Mouse (Mus musculus) neural tube, embryonic 13.5 days (tissue): ENCODE data around the gene Dpm3. TPM values are rescaled to one million over a fixed set of nuclear protein-coding genes. Genes with fewer than 3 reads are reported as not detected.

Experiments used
- ATAC-seq: fragments of 200-750 bp; cut with Nextera tagmentation; 2 replicates; pipeline ENCODE4 v1.8.0; 2017; ENCODE audit warnings: low read depth, mild to moderate bottlenecking, moderate TSS enrichment, moderate library complexity
- H3K27ac ChIP-seq: fragments of 300-500 bp; sonication (generic); replicated peaks from 2 replicates; pipeline ENCODE4 v1.5.1; 2015; ENCODE audit warnings: moderate library complexity, mild to moderate bottlenecking, inconsistent platforms
- H3K27me3 ChIP-seq: fragments of 300-500 bp; sonication (generic); 2 replicates; pipeline ENCODE4 v1.6.1; 2015; ENCODE audit warnings: mild to moderate bottlenecking, inconsistent platforms
- H3K36me3 ChIP-seq: fragments of 300-500 bp; sonication (generic); 2 replicates; pipeline ENCODE4 v1.6.1; 2015; ENCODE audit warnings: mild to moderate bottlenecking, inconsistent platforms
- H3K4me1 ChIP-seq: fragments of 300-500 bp; sonication (generic); replicated peaks from 2 replicates; pipeline ENCODE4 v1.6.1; 2015; ENCODE audit warnings: inconsistent platforms
- H3K4me2 ChIP-seq: fragments of 300-500 bp; sonication (generic); 2 replicates; pipeline ENCODE4 v1.6.1; 2015; ENCODE audit warnings: inconsistent platforms, mild to moderate bottlenecking, moderate library complexity
- H3K4me3 ChIP-seq: fragments of 300-500 bp; sonication (generic); 2 replicates; pipeline ENCODE4 v1.5.1; 2015; ENCODE audit warnings: mild to moderate bottlenecking, inconsistent platforms
- H3K9ac ChIP-seq: fragments of 300-500 bp; sonication (generic); 2 replicates; pipeline ENCODE4 v1.6.1; 2015; ENCODE audit warnings: moderate library complexity, mild to moderate bottlenecking, inconsistent platforms
- H3K9me3 ChIP-seq: fragments of 300-500 bp; sonication (generic); 2 replicates; pipeline ENCODE4 v1.6.1; 2016; ENCODE audit warnings: inconsistent platforms
- WGBS: fragments of 180-500 bp; shearing (Covaris S2); methylation state at CpG from one replicate; pipeline ENCODE4 v1.1.7; 2015; 5-methylcytosine and 5-hydroxymethylcytosine counted together
- polyA plus RNA-seq: library from polyadenylated mRNA; unstranded; fragments of >200 nt; fragmentation: Nextera tagmentation; extraction: Ambion mirVana; gene quantifications from 2 replicates; pipeline ENCODE4 v1.2.1, GENCODE M21; 2015

Dpm3 gene
- polyA plus RNA-seq, 1 experiment from 2014 or later, result 81.4 TPM

GRCm38 (mm10) chr3:89277281-89278021 lies 18.3 kb downstream of the Dpm3 start:
- 61% methylated on average over 14 of the region's 14 CpGs for WGBS
- Histone ChIP-seq H3K4me1 (peaks cover 54% of the 10 kb centered on the region), H3K4me2 (peak overlapping the region; percentile 94), H3K27ac (peak overlapping the region; percentile 54; the same call in 1 of the 2 replicates), H3K36me3 (no peaks in the 10 kb centered on the region), H3K27me3 (peaks cover 48% of the 10 kb centered on the region), H3K9me3 (no peaks in the 10 kb centered on the region), H3K4me3 (peak overlapping the region; percentile 49), H3K9ac (peak overlapping the region; percentile 72)
- ATAC-seq, result no peak

GRCm38 (mm10) chr3:89278107-89278506 lies 18.9 kb downstream of the Dpm3 start:
- H3K4me3 ChIP-seq, result peak overlapping the region; percentile 49
- peaks cover 48% of the 10 kb centered on the region for H3K27me3 ChIP-seq
- H3K4me1 ChIP-seq, result peaks cover 54% of the 10 kb centered on the region
- no peak for ATAC-seq
- no peaks in the 10 kb centered on the region for H3K36me3 ChIP-seq
- WGBS, result 53% methylated on average over 7 of the region's 7 CpGs
- peak overlapping the region; percentile 72 for H3K9ac ChIP-seq
- H3K4me2 ChIP-seq, result peak overlapping the region; percentile 94
- H3K9me3 ChIP-seq, result no peaks in the 10 kb centered on the region
- peak overlapping the region; percentile 68; the same call in 1 of the 2 replicates for H3K27ac ChIP-seq

GRCm38 (mm10) chr3:89278643-89279042 lies 19.5 kb downstream of the Dpm3 start:
- 10% methylated on average over 8 of the region's 8 CpGs for WGBS
- no peak for ATAC-seq
- Histone ChIP-seq H3K9ac (peak overlapping the region; percentile 72), H3K4me1 (peaks cover 54% of the 10 kb centered on the region), H3K27ac (peak overlapping the region; percentile 68), H3K4me2 (peak overlapping the region; percentile 94), H3K9me3 (no peaks in the 10 kb centered on the region), H3K27me3 (peaks cover 48% of the 10 kb centered on the region), H3K4me3 (peak overlapping the region; percentile 49), H3K36me3 (no peaks in the 10 kb centered on the region)

GRCm38 (mm10) chr3:89279153-89279890 lies 20.2 kb downstream of the Dpm3 start:
- peak; percentile 54 for ATAC-seq
- 2% methylated on average over 35 of the region's 35 CpGs for WGBS
- peak overlapping the region; percentile 68 for H3K27ac ChIP-seq

GRCm38 (mm10) chr3:89280050-89280605 lies 21.0 kb downstream of the Dpm3 start:
- Histone ChIP-seq H3K4me2 (peak overlapping the region; percentile 94), H3K27ac (peak overlapping the region; percentile 68), H3K9me3 (no peaks in the 10 kb centered on the region), H3K9ac (peak overlapping the region; percentile 72), H3K36me3 (no peaks in the 10 kb centered on the region), H3K4me1 (peaks cover 54% of the 10 kb centered on the region), H3K4me3 (peak overlapping the region; percentile 49), H3K27me3 (peaks cover 48% of the 10 kb centered on the region)
- WGBS, result under 1% methylated on average over 29 of the region's 29 CpGs
- peak; percentile 16; the same call in 1 of the 2 replicates for ATAC-seq

More at GRCm38 (mm10) chr3:89279153-89279890, 20.2 kb downstream of the Dpm3 start:
- H3K4me1 ChIP-seq, result peaks cover 54% of the 10 kb centered on the region
- H3K9me3 ChIP-seq, result no peaks in the 10 kb centered on the region
- H3K4me3 ChIP-seq, result peak overlapping the region; percentile 49
- H3K27me3 ChIP-seq, result peaks cover 48% of the 10 kb centered on the region
- H3K4me2 ChIP-seq, result peak overlapping the region; percentile 94
- H3K36me3 ChIP-seq, result no peaks in the 10 kb centered on the region
- H3K9ac ChIP-seq, result peak overlapping the region; percentile 72

GRCm38 (mm10) chr3:89280606-89281511 lies 21.7 kb downstream of the Dpm3 start, which contains the start of gene Efna1:
Efna1 (minus strand) TSS chr3:89281142.
- Histone ChIP-seq H3K27ac (peak within 1 kb of the TSS; percentile 68), H3K9me3 (no peaks in the 10 kb centered on the region), H3K27me3 (peaks cover 48% of the 10 kb centered on the region), H3K36me3 (no peaks in the 10 kb centered on the region), H3K4me3 (peak within 1 kb of the TSS; percentile 49), H3K9ac (peak within 1 kb of the TSS; percentile 72), H3K4me2 (peak within 1 kb of the TSS; percentile 94), H3K4me1 (peaks cover 60% of the 10 kb centered on the region)
- ATAC-seq, result peak; percentile 40
- under 1% methylated on average over 52 of the region's 52 CpGs for WGBS

GRCm38 (mm10) chr3:89281579-89282290 lies 22.6 kb downstream of the Dpm3 start:
- Histone ChIP-seq H3K4me2 (peak overlapping the region; percentile 94), H3K36me3 (no peaks in the 10 kb centered on the region), H3K4me3 (peak overlapping the region; percentile 49), H3K27me3 (peaks cover 42% of the 10 kb centered on the region), H3K27ac (no peak overlapping the region; the same call in 1 of the 2 replicates), H3K4me1 (peaks cover 60% of the 10 kb centered on the region), H3K9me3 (no peaks in the 10 kb centered on the region), H3K9ac (peak overlapping the region; percentile 72)
- 12% methylated on average over 20 of the region's 20 CpGs for WGBS
- ATAC-seq, result no peak

GRCm38 (mm10) chr3:89282291-89282643 lies 23.1 kb downstream of the Dpm3 start:
- no peak for ATAC-seq

GRCm38 (mm10) chr3:89284261-89284660 lies 25.1 kb downstream of the Dpm3 start:
- no peak overlapping the region for H3K9ac ChIP-seq
- peaks cover 23% of the 10 kb centered on the region for H3K27me3 ChIP-seq
- 93% methylated on average over 3 of the region's 3 CpGs for WGBS
- no peak for ATAC-seq
- no peak overlapping the region for H3K4me2 ChIP-seq
- no peaks in the 10 kb centered on the region for H3K9me3 ChIP-seq
- no peak overlapping the region for H3K4me3 ChIP-seq
- no peaks in the 10 kb centered on the region for H3K36me3 ChIP-seq
- no peak overlapping the region for H3K27ac ChIP-seq
- H3K4me1 ChIP-seq, result peaks cover 35% of the 10 kb centered on the region

More at GRCm38 (mm10) chr3:89282291-89282643, 23.1 kb downstream of the Dpm3 start:
- no peaks in the 10 kb centered on the region for H3K9me3 ChIP-seq
- H3K4me1 ChIP-seq, result peaks cover 55% of the 10 kb centered on the region
- H3K4me3 ChIP-seq, result no peak overlapping the region
- WGBS, result 26% methylated on average over 4 of the region's 4 CpGs
- H3K4me2 ChIP-seq, result 0 out of 2 replicates have a peak overlapping the region, but pooled peaks have one; percentile 94
- no peaks in the 10 kb centered on the region for H3K36me3 ChIP-seq
- peaks cover 42% of the 10 kb centered on the region for H3K27me3 ChIP-seq
- no peak overlapping the region for H3K27ac ChIP-seq
- H3K9ac ChIP-seq, result peak overlapping the region; percentile 52; the same call in 1 of the 2 replicates

GRCm38 (mm10) chr3:89285526-89285925 lies 26.4 kb downstream of the Dpm3 start:
- Histone ChIP-seq H3K9me3 (no peaks in the 10 kb centered on the region), H3K27ac (no peak overlapping the region), H3K4me2 (no peak overlapping the region), H3K4me1 (peaks cover 23% of the 10 kb centered on the region), H3K36me3 (no peaks in the 10 kb centered on the region), H3K4me3 (no peak overlapping the region), H3K27me3 (peaks cover 12% of the 10 kb centered on the region), H3K9ac (no peak overlapping the region)
- 38% methylated on average over 2 of the region's 2 CpGs for WGBS
- no peak for ATAC-seq

GRCm38 (mm10) chr3:89287286-89287685 lies 28.1 kb downstream of the Dpm3 start:
- Histone ChIP-seq H3K4me2 (no peak overlapping the region), H3K27ac (no peak overlapping the region), H3K36me3 (no peaks in the 10 kb centered on the region), H3K27me3 (no peaks in the 10 kb centered on the region), H3K4me3 (no peak overlapping the region), H3K9me3 (no peaks in the 10 kb centered on the region), H3K4me1 (peaks cover 6% of the 10 kb centered on the region), H3K9ac (no peak overlapping the region)
- 68% methylated on average over 5 of the region's 5 CpGs for WGBS
- ATAC-seq, result no peak
